Mouse (Mus musculus) ovary, postnatal 14 days (tissue): Measurements from ENCODE around the gene Nrros.

ENCODE experiments used
- DNase-seq: peaks from one replicate; pipeline ENCODE4 v3.0.0; 2022; ENCODE audit warnings: low spot score

Gene Nrros

GRCm38 (mm10) chr16:32165281-32165821 lies at the start of gene Nrros:
Gene Nrros, minus strand, starts transcription at chr16:32165594.
- no peak for DNase-seq

GRCm38 (mm10) chr16:32214804-32215576 lies 49.6 kb upstream of the Nrros start:
- DNase-seq: no peak

GRCm38 (mm10) chr16:32214156-32214555 lies 48.8 kb upstream of the Nrros start:
- no peak for DNase-seq

- DNase-seq: no peak
Measured at GRCm38 (mm10) chr16:32204902-32205301, 39.5 kb upstream of the Nrros start.

- DNase-seq: no peak
Measured at GRCm38 (mm10) chr16:32202681-32203080, 37.3 kb upstream of the Nrros start.

- no peak for DNase-seq
Measured at GRCm38 (mm10) chr16:32201004-32201325, 35.6 kb upstream of the Nrros start.

- DNase-seq: no peak
Measured at GRCm38 (mm10) chr16:32200256-32201003, 35.0 kb upstream of the Nrros start.

- DNase-seq: no peak
Measured at GRCm38 (mm10) chr16:32190011-32190441, 24.6 kb upstream of the Nrros start.

- no peak for DNase-seq
Measured at GRCm38 (mm10) chr16:32189109-32189508, 23.7 kb upstream of the Nrros start.

GRCm38 (mm10) chr16:32186056-32186455 lies 20.7 kb upstream of the Nrros start:
- no peak for DNase-seq

GRCm38 (mm10) chr16:32179333-32179901 lies 14.0 kb upstream of the Nrros start, which contains the start of gene Bex6:
Gene Bex6, plus strand, starts transcription at chr16:32179823.
- DNase-seq: no peak

- DNase-seq: no peak
Measured at GRCm38 (mm10) chr16:32176896-32177686, 11.7 kb upstream of the Nrros start.

GRCm38 (mm10) chr16:32175029-32175428 lies 9.6 kb upstream of the Nrros start:
- no peak for DNase-seq

GRCm38 (mm10) chr16:32174340-32175005 lies 9.1 kb upstream of the Nrros start:
- DNase-seq: no peak

GRCm38 (mm10) chr16:32173401-32173800 lies 8.0 kb upstream of the Nrros start:
- DNase-seq: no peak

GRCm38 (mm10) chr16:32171031-32171731 lies 5.8 kb upstream of the Nrros start:
- no peak for DNase-seq

GRCm38 (mm10) chr16:32167819-32168545 lies 2.6 kb upstream of the Nrros start:
- no peak for DNase-seq

GRCm38 (mm10) chr16:32164396-32165027 lies 882 bp downstream of the Nrros start:
- DNase-seq: no peak

GRCm38 (mm10) chr16:32163891-32164290 lies 1.5 kb downstream of the Nrros start:
- DNase-seq: no peak

- DNase-seq: no peak
Measured at GRCm38 (mm10) chr16:32163392-32163791, 2.0 kb downstream of the Nrros start.
